Mouse (Mus musculus): ENCODE measurements around the gene Frmd5. TPM values are rescaled to one million over a fixed set of nuclear protein-coding genes. Genes with fewer than 3 reads are reported as not detected.
"Not testable (repeated sequence)": the region's sequence is repeated elsewhere in the genome, so short reads cannot be mapped to it uniquely, and the experiment has no call there.

Frmd5 gene
- polyA plus RNA-seq, 1 experiment from 2014 or later: 3.8 TPM

- Histone ChIP-seq H3K27ac (no peak overlapping the region), H3K4me3 (no peak overlapping the region), H3K9ac (no peak overlapping the region), H3K27me3 (no peaks in the 10 kb centered on the region), H3K9me3 (no peaks in the 10 kb centered on the region), H3K4me2 (replicated peaks) (no peak overlapping the region), H3K4me1 (peaks cover 11% of the 10 kb centered on the region; the same call in 1 of the 2 replicates), H3K36me3 (peaks cover 20% of the 10 kb centered on the region)
- WGBS: 92% methylated on average over 8 of the region's 8 CpGs
- no peak for ATAC-seq (ENCODE audit: insufficient number of reproducible peaks, insufficient read depth, low FRiP score, low TSS enrichment)
Observed at GRCm38 (mm10) chr2:121511401-121511800, 295.5 kb downstream of the Frmd5 start.

GRCm38 (mm10) chr2:121509584-121509983, 297.3 kb downstream of the Frmd5 start:
- no peaks in the 10 kb centered on the region for H3K9me3 ChIP-seq
- no peak for ATAC-seq (ENCODE audit: insufficient number of reproducible peaks, insufficient read depth, low FRiP score, low TSS enrichment)
- H3K4me2 ChIP-seq (replicated peaks): peak overlapping the region; percentile 45
- H3K4me1 ChIP-seq: peaks cover 11% of the 10 kb centered on the region; the same call in 1 of the 2 replicates
- H3K36me3 ChIP-seq: peaks cover 19% of the 10 kb centered on the region
- WGBS: 21% methylated on average over 16 of the region's 16 CpGs
- H3K4me3 ChIP-seq: peak overlapping the region; percentile 28
- H3K27me3 ChIP-seq: no peaks in the 10 kb centered on the region
- peak overlapping the region; percentile 8; the same call in 1 of the 2 replicates for H3K9ac ChIP-seq
- H3K27ac ChIP-seq: no peak overlapping the region

- Histone ChIP-seq H3K9me3 (no peaks in the 10 kb centered on the region), H3K27ac (no peak overlapping the region), H3K4me1 (peaks cover 11% of the 10 kb centered on the region; the same call in 1 of the 2 replicates), H3K4me3 (peak overlapping the region; percentile 49), H3K36me3 (peaks cover 14% of the 10 kb centered on the region), H3K4me2 (replicated peaks) (peak overlapping the region; percentile 75), H3K27me3 (no peaks in the 10 kb centered on the region), H3K9ac (peak overlapping the region; percentile 53)
- WGBS: 84% methylated on average over 2 of the region's 2 CpGs
- no peak for ATAC-seq (ENCODE audit: insufficient number of reproducible peaks, insufficient read depth, low FRiP score, low TSS enrichment)
Observed at GRCm38 (mm10) chr2:121507951-121508330, 298.9 kb downstream of the Frmd5 start.

- Histone ChIP-seq H3K36me3 (peaks cover 14% of the 10 kb centered on the region), H3K27ac (no peak overlapping the region)
- 27% methylated on average over 12 of the region's 12 CpGs for WGBS
Observed at GRCm38 (mm10) chr2:121507173-121507950, 299.5 kb downstream of the Frmd5 start.

GRCm38 (mm10) chr2:121505942-121506882, 300.7 kb downstream of the Frmd5 start, which contains the start of the genes Mfap1a and Wdr76:
TSS of gene Mfap1a (minus strand) at chr2:121506665.
TSS of gene Wdr76 (plus strand) at chr2:121506723.
- H3K27me3 ChIP-seq, H3K9me3 ChIP-seq, H3K36me3 ChIP-seq: not testable (repeated sequence)
- WGBS: 4% methylated on average over 42 of the region's 42 CpGs
- Histone ChIP-seq H3K9ac (peak within 1 kb of the TSS; percentile 61), H3K4me3 (peak within 1 kb of the TSS; percentile 49), H3K4me2 (replicated peaks) (peak within 1 kb of the TSS; percentile 75), H3K27ac (0 out of 2 replicates have a peak within 1 kb of the TSS, but pooled peaks have one; percentile 32), H3K4me1 (peaks cover 11% of the 10 kb centered on the region; the same call in 1 of the 2 replicates)
- ATAC-seq (ENCODE audit: insufficient number of reproducible peaks, insufficient read depth, low FRiP score, low TSS enrichment): peak; percentile 76

More at GRCm38 (mm10) chr2:121507173-121507950, 299.5 kb downstream of the Frmd5 start:
- Histone ChIP-seq H3K4me2 (replicated peaks) (peak overlapping the region; percentile 75), H3K9me3 (no peaks in the 10 kb centered on the region), H3K9ac (peak overlapping the region; percentile 53), H3K4me3 (peak overlapping the region; percentile 49), H3K4me1 (peaks cover 11% of the 10 kb centered on the region; the same call in 1 of the 2 replicates), H3K27me3 (no peaks in the 10 kb centered on the region)
- ATAC-seq (ENCODE audit: insufficient number of reproducible peaks, insufficient read depth, low FRiP score, low TSS enrichment): no peak

- H3K36me3 ChIP-seq; H3K9me3 ChIP-seq; H3K4me3 ChIP-seq; ATAC-seq (ENCODE audit: insufficient number of reproducible peaks, insufficient read depth, low FRiP score, low TSS enrichment); H3K4me1 ChIP-seq; H3K9ac ChIP-seq; H3K27ac ChIP-seq; H3K4me2 ChIP-seq (replicated peaks); H3K27me3 ChIP-seq: not testable (repeated sequence)
- 94% methylated on average over 3 of the region's 6 CpGs for WGBS
Observed at GRCm38 (mm10) chr2:121501550-121501949, 305.3 kb downstream of the Frmd5 start.

Other genes with a start within 250 kb of the Frmd5 start
- gene Casc4, start 59.9 kb upstream of the Frmd5 start, polyA plus RNA-seq (2016; fragmentation: Nextera tagmentation; extraction: Ambion mirVana): 24.8 and 25.0 TPM in 2 replicates
- 72.1 and 78.6 TPM in 2 replicates for gene Ctdspl2, start 148.9 kb upstream of the Frmd5 start, polyA plus RNA-seq (2016; fragmentation: Nextera tagmentation; extraction: Ambion mirVana)
- 0.19 and 0.40 TPM in 2 replicates for gene Mageb3, start 149.0 kb upstream of the Frmd5 start, polyA plus RNA-seq (2016; fragmentation: Nextera tagmentation; extraction: Ambion mirVana)
- gene Eif3j1, start 221.5 kb upstream of the Frmd5 start, polyA plus RNA-seq (2016; fragmentation: Nextera tagmentation; extraction: Ambion mirVana): 13.5 and 14.3 TPM in 2 replicates

Data from embryonic facial prominence, embryonic 12.5 days (tissue).